Mouse (Mus musculus) hindbrain, embryonic 15.5 days (tissue): Measurements from ENCODE around the gene Ccdc96. TPM values are rescaled to one million over a fixed set of nuclear protein-coding genes. Genes with fewer than 3 reads are reported as not detected.

Experiments
- ATAC-seq: fragments of 200-750 bp; cut with Nextera tagmentation; 2 replicates; pipeline ENCODE4 v1.8.0; 2017; ENCODE audit warnings: low read depth, moderate number of reproducible peaks, moderate TSS enrichment; ENCODE audit not compliant: low FRiP score
- H3K27ac ChIP-seq: fragments of 300-500 bp; sonication (generic); replicated peaks from 2 replicates; pipeline ENCODE4 v1.5.1; 2015; ENCODE audit warnings: mild to moderate bottlenecking, inconsistent platforms
- H3K27me3 ChIP-seq: fragments of 300-500 bp; sonication (generic); 2 replicates; pipeline ENCODE4 v1.6.1; 2015; ENCODE audit warnings: control low read depth, inconsistent platforms
- H3K36me3 ChIP-seq: fragments of 300-500 bp; sonication (generic); 2 replicates; pipeline ENCODE4 v1.6.1; 2015; ENCODE audit warnings: control low read depth, inconsistent platforms
- H3K4me1 ChIP-seq: fragments of 300-500 bp; sonication (generic); replicated peaks from 2 replicates; pipeline ENCODE4 v1.6.1; 2015; ENCODE audit warnings: control low read depth, inconsistent platforms
- H3K4me2 ChIP-seq: fragments of 300-500 bp; sonication (generic); 2 replicates; pipeline ENCODE4 v1.6.1; 2015; ENCODE audit warnings: moderate library complexity, mild to moderate bottlenecking, inconsistent platforms
- H3K4me3 ChIP-seq: fragments of 300-500 bp; sonication (generic); 2 replicates; pipeline ENCODE4 v1.5.1; 2015; ENCODE audit warnings: mild to moderate bottlenecking, inconsistent platforms
- H3K9ac ChIP-seq: fragments of 300-500 bp; sonication (generic); 2 replicates; pipeline ENCODE4 v1.6.1; 2015; ENCODE audit warnings: inconsistent platforms
- H3K9me3 ChIP-seq: fragments of 300-500 bp; sonication (generic); 2 replicates; pipeline ENCODE4 v1.6.1; 2016; ENCODE audit warnings: control low read depth, inconsistent platforms
- WGBS: fragments of 180-500 bp; shearing (Covaris S2); methylation state at CpG from one replicate; pipeline ENCODE4 v1.1.7; 2015; 5-methylcytosine and 5-hydroxymethylcytosine counted together
- polyA plus RNA-seq: library from polyadenylated mRNA; unstranded; fragments of >200 nt; fragmentation: Nextera tagmentation; extraction: Ambion mirVana; gene quantifications from 2 replicates; pipeline ENCODE4 v1.2.1, GENCODE M21; 2015

Ccdc96 gene
- polyA plus RNA-seq, result 3.3 and 3.5 TPM in 2 replicates

DNA sequence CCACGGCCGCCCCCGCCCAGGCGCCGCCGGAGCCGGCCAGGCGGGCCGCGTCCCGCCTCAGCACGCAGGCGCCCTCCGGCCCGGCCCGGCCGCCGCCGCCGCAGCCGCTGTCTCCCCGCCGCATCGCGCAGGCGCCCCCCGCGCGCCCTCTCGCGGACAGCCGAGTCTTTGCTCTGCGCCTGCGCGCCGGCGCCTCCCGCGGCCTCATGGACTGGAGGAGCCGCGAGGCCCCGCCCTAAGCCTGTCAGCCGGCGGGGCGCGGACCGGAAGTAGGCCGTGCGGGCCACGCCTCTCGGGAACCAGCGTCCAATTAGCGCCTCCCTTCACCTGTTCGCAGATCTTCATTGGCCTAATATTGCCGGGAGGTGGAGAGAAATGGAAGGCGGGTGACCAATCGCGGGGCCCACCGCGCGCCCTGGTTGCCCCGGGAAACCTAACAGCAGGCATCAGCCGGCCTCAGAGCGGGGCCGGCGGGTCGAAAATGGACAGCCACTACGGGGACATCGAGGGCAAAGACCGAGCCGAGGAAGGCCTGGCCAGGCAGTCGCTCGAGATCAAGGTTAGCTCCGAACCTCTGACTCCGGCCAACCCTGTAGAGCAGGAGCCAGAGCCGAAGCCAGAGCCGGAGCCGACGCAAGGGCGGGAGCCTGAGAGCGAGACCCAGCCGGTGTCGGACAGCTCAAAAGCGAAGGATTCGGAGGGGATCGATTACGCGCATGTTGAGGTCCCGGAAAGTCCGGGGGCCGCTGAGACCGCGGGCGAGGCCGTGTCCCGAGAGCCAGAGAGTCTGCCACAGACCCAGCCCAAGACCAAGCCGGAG, at the start of gene Ccdc96, which contains the start of gene Tada2b:
Gene Ccdc96, plus strand, starts transcription at position 418 of the 820 bp plus-strand sequence.
Gene Tada2b, minus strand, starts transcription at position 115 of the 820 bp plus-strand sequence.
- Histone ChIP-seq H3K4me3 (peak within 1 kb of the TSS; percentile 96), H3K4me1 (peaks cover 48% of the 10 kb centered on the region), H3K9me3 (no peaks in the 10 kb centered on the region), H3K4me2 (peak within 1 kb of the TSS; percentile 99), H3K9ac (peak within 1 kb of the TSS; percentile 90), H3K27me3 (no peaks in the 10 kb centered on the region), H3K27ac (peak within 1 kb of the TSS; percentile 88), H3K36me3 (no peaks in the 10 kb centered on the region)
- WGBS, result under 1% methylated on average over 94 of the region's 97 CpGs
- peak; percentile 99 for ATAC-seq

DNA sequence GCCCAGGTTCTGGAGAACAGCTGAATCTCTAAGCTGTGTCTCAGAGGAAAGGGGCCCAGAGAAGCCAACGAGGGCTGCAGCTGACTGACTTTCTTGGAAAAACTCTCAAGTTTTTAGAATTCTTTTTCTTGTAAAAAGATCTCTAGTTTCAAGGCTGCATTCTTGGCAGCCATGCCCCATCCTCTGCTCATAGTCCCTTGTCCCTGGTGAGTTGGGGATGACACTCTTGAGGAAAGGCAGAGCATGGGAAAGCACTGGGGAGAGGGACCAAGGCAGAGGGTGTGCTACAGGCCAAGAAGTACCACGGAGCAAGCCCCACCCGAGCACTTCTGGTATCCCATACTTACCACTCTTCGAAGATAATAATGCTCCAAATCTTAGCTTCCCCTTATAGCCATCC, 47.5 kb upstream of the Ccdc96 start:
- no peaks in the 10 kb centered on the region for H3K36me3 ChIP-seq
- no peak overlapping the region for H3K27ac ChIP-seq
- ATAC-seq, result no peak
- 83% methylated on average over 4 of the region's 4 CpGs for WGBS
- no peak overlapping the region for H3K4me2 ChIP-seq
- H3K4me3 ChIP-seq, result no peak overlapping the region
- peaks cover 8% of the 10 kb centered on the region; the same call in 1 of the 2 replicates for H3K4me1 ChIP-seq
- H3K9me3 ChIP-seq, result no peaks in the 10 kb centered on the region
- H3K9ac ChIP-seq, result no peak overlapping the region
- no peaks in the 10 kb centered on the region for H3K27me3 ChIP-seq

DNA sequence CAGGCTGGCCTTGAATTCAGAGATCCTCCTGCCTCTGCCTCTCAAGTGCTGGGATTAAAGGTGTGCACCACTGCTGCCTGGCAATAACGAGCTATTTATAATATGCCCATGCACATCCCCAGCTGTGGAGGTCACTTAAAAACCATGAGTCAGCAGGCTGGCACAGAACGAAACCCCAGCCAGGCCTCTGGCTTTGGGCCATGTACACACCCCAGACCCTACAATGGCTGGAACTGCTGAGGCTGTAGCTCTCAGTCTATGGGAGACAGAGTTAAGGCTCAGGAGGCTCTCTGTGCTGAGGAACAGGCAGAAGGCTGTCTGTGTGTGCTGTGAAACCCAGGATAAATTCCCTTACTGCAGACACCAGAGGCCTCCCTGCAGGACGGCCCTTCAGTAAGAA, 43.6 kb upstream of the Ccdc96 start:
- Histone ChIP-seq H3K9ac (no peak overlapping the region), H3K36me3 (no peaks in the 10 kb centered on the region), H3K9me3 (no peaks in the 10 kb centered on the region), H3K4me2 (no peak overlapping the region), H3K27me3 (no peaks in the 10 kb centered on the region), H3K4me3 (no peak overlapping the region), H3K27ac (no peak overlapping the region), H3K4me1 (peaks cover 7% of the 10 kb centered on the region; the same call in 1 of the 2 replicates)
- no peak for ATAC-seq
- WGBS, result 56% methylated on average over 3 of the region's 3 CpGs

DNA sequence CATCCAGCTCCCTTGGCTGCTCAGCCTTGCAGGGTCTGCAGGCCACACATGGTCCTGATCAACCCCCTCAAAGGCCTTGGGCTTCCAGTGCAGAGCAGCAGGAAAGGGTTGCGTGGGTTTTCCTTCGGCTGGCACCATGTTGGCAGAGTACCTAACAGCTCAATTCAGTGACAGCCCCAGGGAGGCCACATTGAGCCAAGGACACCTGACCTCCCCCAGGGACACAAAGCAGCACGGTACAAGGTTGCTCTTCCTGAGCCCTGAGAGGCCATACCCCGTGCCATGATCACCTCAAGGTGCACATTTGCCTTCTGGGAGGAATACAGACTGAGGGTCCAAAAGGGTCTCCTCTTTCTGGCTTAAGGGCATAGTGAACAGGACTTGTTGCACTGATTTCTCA, 39.8 kb upstream of the Ccdc96 start:
- 59% methylated on average over 4 of the region's 4 CpGs for WGBS
- Histone ChIP-seq H3K4me2 (no peak overlapping the region), H3K27ac (no peak overlapping the region), H3K27me3 (no peaks in the 10 kb centered on the region), H3K4me3 (no peak overlapping the region), H3K36me3 (no peaks in the 10 kb centered on the region), H3K9me3 (no peaks in the 10 kb centered on the region), H3K4me1 (peaks cover 7% of the 10 kb centered on the region; the same call in 1 of the 2 replicates), H3K9ac (no peak overlapping the region)
- no peak for ATAC-seq

DNA sequence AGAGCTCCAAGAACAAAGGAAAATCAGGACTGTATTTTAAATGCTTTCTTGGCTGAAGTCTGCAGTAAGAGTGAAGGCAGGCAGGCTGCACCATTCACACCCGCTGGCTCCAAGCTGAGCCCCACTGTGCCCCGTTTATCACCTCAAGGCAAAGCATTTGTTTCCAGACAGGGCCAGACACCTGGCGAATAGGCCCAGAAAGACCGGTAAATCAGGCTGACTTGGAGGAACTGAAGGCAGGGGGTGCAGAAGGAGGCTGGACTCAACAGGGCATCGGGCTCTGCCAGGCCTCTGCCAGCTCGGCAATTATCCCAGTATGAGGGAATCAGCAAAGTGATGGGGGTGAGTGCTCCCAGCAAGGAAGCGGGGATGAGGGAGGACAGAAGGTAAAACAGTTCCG, 39.4 kb upstream of the Ccdc96 start:
- Histone ChIP-seq H3K4me3 (no peak overlapping the region), H3K27me3 (no peaks in the 10 kb centered on the region), H3K27ac (no peak overlapping the region), H3K9me3 (no peaks in the 10 kb centered on the region), H3K4me1 (peaks cover 7% of the 10 kb centered on the region; the same call in 1 of the 2 replicates), H3K4me2 (no peak overlapping the region), H3K36me3 (no peaks in the 10 kb centered on the region), H3K9ac (no peak overlapping the region)
- WGBS, result 31% methylated on average over 8 of the region's 8 CpGs
- no peak for ATAC-seq

GRCm38 (mm10) chr5:36446166-36446890, 38.1 kb upstream of the Ccdc96 start:
- Histone ChIP-seq H3K4me1 (peaks cover 7% of the 10 kb centered on the region; the same call in 1 of the 2 replicates), H3K9me3 (no peaks in the 10 kb centered on the region), H3K9ac (no peak overlapping the region), H3K4me3 (no peak overlapping the region), H3K4me2 (no peak overlapping the region), H3K27ac (no peak overlapping the region), H3K36me3 (no peaks in the 10 kb centered on the region), H3K27me3 (no peaks in the 10 kb centered on the region)
- no peak for ATAC-seq
- WGBS, result 48% methylated on average over 9 of the region's 9 CpGs

GRCm38 (mm10) chr5:36447872-36448271, 36.5 kb upstream of the Ccdc96 start:
- Histone ChIP-seq H3K36me3 (no peaks in the 10 kb centered on the region), H3K9me3 (no peaks in the 10 kb centered on the region), H3K27me3 (no peaks in the 10 kb centered on the region), H3K9ac (no peak overlapping the region), H3K4me1 (peaks cover 7% of the 10 kb centered on the region; the same call in 1 of the 2 replicates), H3K4me2 (no peak overlapping the region), H3K4me3 (no peak overlapping the region), H3K27ac (no peak overlapping the region)
- ATAC-seq, result no peak
- 95% methylated on average over 12 of the region's 12 CpGs for WGBS

- no peak overlapping the region for H3K4me3 ChIP-seq
- H3K36me3 ChIP-seq, result no peaks in the 10 kb centered on the region
- 83% methylated on average over 6 of the region's 6 CpGs for WGBS
- H3K4me2 ChIP-seq, result no peak overlapping the region
- no peaks in the 10 kb centered on the region for H3K9me3 ChIP-seq
- H3K9ac ChIP-seq, result no peak overlapping the region
- no peak overlapping the region for H3K27ac ChIP-seq
- peaks cover 7% of the 10 kb centered on the region; the same call in 1 of the 2 replicates for H3K4me1 ChIP-seq
- ATAC-seq, result no peak
- no peaks in the 10 kb centered on the region for H3K27me3 ChIP-seq
Observed at GRCm38 (mm10) chr5:36449710-36450358, 34.6 kb upstream of the Ccdc96 start.

DNA sequence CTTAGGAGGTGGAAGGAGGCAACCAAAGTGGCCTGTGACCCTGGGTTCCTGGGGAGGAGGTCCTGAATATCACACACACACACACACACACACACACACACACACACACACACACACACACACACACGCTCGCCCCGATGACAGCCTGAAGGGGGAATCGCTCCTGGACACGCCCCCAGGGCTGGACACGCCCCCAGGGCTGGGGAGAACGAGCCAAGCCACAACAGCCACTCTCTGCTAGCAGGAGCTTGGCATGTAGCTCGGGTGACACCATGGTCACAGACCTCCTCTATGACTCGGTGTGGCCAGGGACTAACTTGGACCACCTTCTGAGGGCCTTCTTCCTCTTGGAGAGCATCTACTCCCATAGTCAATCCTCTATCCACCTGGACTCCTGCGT, 33.3 kb upstream of the Ccdc96 start:
- no peak for ATAC-seq
- no peak overlapping the region for H3K27ac ChIP-seq
- H3K9ac ChIP-seq, result no peak overlapping the region
- no peaks in the 10 kb centered on the region for H3K4me1 ChIP-seq
- no peaks in the 10 kb centered on the region for H3K27me3 ChIP-seq
- no peaks in the 10 kb centered on the region for H3K36me3 ChIP-seq
- H3K9me3 ChIP-seq, result no peaks in the 10 kb centered on the region
- WGBS, result 25% methylated on average over 7 of the region's 10 CpGs
- H3K4me3 ChIP-seq, result no peak overlapping the region
- H3K4me2 ChIP-seq, result no peak overlapping the region

DNA sequence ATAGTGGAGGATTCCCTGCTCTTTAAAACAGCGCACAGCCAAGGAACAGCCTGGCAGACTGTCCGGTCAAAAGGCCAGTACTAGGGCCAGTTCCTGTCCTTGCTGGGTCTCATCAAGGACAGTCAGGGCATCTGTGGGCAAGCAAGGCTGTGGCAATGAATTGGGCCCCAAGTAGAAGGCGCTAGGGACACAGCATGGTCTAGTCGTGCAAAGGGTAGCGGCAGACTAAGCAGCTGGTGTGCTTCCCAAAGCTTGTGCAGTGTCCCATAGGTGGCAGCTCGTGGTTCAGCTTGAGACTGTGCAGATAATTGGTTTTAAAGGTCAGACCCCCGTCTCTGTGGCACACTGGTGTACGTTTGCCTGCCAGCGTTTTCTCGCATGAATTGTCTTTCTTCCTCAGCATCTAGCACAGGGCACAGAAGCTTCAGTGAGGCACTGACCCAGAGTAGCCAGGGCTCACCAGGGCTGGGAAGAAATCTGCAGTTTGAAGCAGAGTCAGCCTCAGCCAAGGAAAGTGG, 32.5 kb upstream of the Ccdc96 start:
- Histone ChIP-seq H3K9me3 (no peaks in the 10 kb centered on the region), H3K4me1 (no peaks in the 10 kb centered on the region), H3K4me2 (no peak overlapping the region), H3K36me3 (no peaks in the 10 kb centered on the region), H3K27ac (no peak overlapping the region), H3K27me3 (no peaks in the 10 kb centered on the region), H3K4me3 (no peak overlapping the region), H3K9ac (no peak overlapping the region)
- ATAC-seq, result no peak
- WGBS, result 56% methylated on average over 10 of the region's 10 CpGs

DNA sequence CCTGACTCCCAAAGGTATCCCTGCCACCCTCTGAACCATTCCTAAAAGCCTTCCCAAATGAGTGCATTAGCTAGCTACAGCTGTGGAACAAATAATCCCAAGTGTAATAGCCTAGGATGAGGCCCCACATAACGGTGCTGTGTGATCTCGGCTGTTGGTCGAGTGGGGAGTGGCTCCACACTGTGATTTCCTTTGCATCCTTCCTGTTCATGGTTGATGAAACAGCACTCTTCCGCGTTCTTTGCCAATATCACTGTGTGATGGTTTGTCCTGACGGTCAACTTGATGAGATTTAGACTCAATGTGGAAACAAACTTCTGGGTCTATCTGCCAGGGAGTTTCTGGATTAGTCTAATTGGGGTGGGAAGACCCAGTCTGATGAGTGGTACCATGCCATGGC, 31.6 kb upstream of the Ccdc96 start:
- no peak overlapping the region for H3K9ac ChIP-seq
- no peak for ATAC-seq
- WGBS, result 83% methylated on average over 6 of the region's 6 CpGs

More for the DNA sequence above, 31.6 kb upstream of the Ccdc96 start:
- Histone ChIP-seq H3K4me1 (no peaks in the 10 kb centered on the region), H3K36me3 (no peaks in the 10 kb centered on the region), H3K9me3 (no peaks in the 10 kb centered on the region), H3K4me3 (no peak overlapping the region), H3K4me2 (no peak overlapping the region), H3K27me3 (no peaks in the 10 kb centered on the region), H3K27ac (no peak overlapping the region)
